Mouse (Mus musculus): ENCODE measurements at regions not wholly inside any gene's neighbourhood (a gene's known extent, or its start where the extent isn't known, plus 50 kb on each side); places are given as distances from the start of the nearest gene placed in this dataset.

GRCm38 (mm10) chr4:83986951-83987822 is 461.8 kb downstream of the Ccdc171 start:
- no peak for TF ChIP-seq POLR2A (IDR thresholded peaks at IDR 0.05; ENCODE audit: borderline replicate concordance, extremely low read depth, low read depth, low read length)
- TF ChIP-seq CTCF (IDR thresholded peaks at IDR 0.05; ENCODE audit: insufficient read depth, low read length), result no peak
